Mouse (Mus musculus) liver, embryonic 14 days (tissue): Measurements from ENCODE around the gene Cyp2j9. TPM values are rescaled to one million over a fixed set of nuclear protein-coding genes. Genes with fewer than 3 reads are reported as not detected.

Source experiments
- polyA plus RNA-seq: library from polyadenylated mRNA; depleted of rRNA; stranded (reverse); fragments of >200 nt; gene quantifications from 2 replicates; pipeline ENCODE4 v1.2.3, GENCODE M21; 2012; rRNA removed

Cyp2j9 gene
- 0.08 and 0.10 TPM in 2 replicates for polyA plus RNA-seq

DNA sequence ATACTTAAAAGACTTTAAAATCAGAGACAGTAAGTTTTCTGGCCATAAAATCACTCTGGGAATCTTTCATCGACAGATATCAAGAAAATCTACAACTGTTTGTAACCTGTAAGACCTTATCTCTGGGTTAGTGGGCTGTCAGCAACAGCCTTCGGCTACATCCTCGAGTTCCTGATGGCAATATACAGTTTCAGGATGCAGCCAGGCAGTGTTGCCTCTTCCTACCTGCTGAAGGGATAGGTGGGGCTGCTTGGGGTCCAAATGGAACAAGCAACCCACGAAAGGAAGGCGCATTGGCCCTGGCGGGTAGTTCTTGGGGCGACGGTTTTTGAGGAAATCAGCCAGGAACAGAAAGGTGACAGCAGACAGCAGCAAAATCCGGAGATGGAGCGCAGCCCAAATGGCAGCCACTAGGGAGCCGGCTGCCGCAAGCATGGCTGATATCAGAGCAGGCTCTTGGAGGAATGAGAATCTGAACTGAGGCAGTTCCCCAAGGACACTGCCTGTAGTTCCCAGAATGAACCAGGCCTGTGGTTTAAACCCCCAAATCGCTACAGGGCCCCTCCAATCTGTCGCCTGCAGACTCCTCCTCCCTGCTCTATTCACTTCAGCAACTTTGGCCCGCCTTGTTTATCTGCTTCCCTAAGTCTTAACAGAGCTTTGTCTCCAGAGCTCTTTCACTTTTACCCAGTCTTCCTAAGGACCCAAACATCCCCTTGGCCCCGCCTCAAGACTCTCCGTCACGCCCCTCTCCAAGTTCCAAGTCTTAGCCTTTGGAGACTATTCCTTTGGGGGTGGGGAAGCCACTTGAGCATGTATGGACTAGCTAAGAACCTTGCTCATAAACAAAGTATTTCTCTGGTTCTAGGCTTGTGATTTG, at the start of gene Cyp2j9:
Gene Cyp2j9, minus strand, starts transcription at position 668 of the 880 bp plus-strand sequence.

DNA sequence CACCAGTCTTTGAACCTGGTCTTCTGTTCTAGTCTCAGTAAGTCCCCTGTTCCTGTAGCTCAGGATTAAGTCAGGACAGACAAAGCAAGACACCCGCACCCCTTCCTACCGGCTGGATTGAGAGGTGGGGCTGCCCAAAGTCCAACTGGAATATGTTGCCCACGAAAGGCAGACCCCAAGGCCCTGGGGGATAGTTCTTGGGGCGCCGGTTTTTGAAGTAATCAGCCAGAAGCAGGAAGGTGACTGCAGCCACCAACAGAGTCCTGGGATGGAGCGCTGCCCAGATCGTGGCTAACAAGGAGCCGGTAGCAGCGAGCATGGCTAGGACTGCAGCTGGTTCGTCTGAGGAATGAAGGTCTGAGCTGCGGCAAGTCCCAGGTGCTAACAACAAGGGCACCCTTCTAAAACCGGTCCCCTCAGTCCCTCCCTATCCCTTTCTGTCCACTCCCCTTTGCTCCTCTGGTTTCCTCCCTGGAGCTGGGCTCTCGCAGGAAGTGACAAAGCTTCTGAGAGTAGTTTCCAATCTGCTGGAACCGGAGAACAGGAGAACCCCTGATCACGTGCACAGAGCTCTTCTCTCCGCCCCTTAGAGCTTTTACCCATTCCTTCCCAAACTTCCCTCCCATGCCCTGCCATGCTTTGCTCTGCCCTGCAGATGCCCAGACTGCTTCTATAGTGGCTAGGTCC, 38.1 kb downstream of the Cyp2j9 start, which contains the start of gene Cyp2j6:
Gene Cyp2j6, minus strand, starts transcription at position 529 of the 687 bp plus-strand sequence.

Other genes starting within 250 kb of the Cyp2j9 start
- not detected in 2 replicates for gene Cyp2j11, start 242.9 kb downstream of the Cyp2j9 start, polyA plus RNA-seq
- gene Cyp2j8, start 84.2 kb downstream of the Cyp2j9 start, polyA plus RNA-seq, result not detected in 2 replicates
- 0.63 and 0.67 TPM in 2 replicates for gene Cyp2j6, start 37.9 kb downstream of the Cyp2j9 start, polyA plus RNA-seq
- gene Cyp2j5, start 72.6 kb upstream of the Cyp2j9 start, polyA plus RNA-seq, result 0.05 and 0.06 TPM in 2 replicates
- not detected in 2 replicates for gene Gm12695, start 193.6 kb upstream of the Cyp2j9 start, polyA plus RNA-seq